In the genomic region with DNA sequence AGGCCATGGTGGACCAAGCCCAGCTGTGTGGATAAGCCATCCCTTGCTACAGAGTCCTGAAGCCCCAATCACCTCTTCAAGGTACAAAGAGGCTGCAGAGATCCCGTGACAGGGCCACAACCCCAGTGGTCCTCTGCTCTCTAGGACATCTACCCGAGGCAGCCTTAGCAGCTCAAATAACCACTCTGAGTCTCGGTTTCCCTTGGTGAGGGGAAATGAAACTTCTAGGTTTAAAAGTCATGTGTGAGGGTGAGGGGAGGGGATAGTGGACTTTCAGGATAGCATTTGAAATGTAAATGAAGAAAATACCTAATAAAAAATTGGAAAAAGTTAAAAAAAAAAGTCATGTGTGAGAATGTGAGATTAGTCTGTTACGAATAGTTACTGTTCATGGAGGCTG, we compare ENCODE assay signal across 27 mouse cellular contexts. TPM values are rescaled to one million over a fixed set of nuclear protein-coding genes. Genes with fewer than 3 reads are reported as not detected.
DNase-seq lines count a peak whose midpoint lies in the region; ATAC-seq lines count a peak whose summit lies in the region.
"Had no signal": no experiment of that assay in that cellular context is flagged by ENCODE, and none has a peak within 500 bp of the region (broad histone marks: within the 10 kb centered on the region; RNA-seq: fewer than 3 reads in every experiment).

No protein-coding gene starts in this region.

- 0 out of 2 replicates have a peak, but pooled peaks cover 4% of the 10 kb centered on the region for H3K4me1 ChIP-seq in heart, embryonic 12.5 days (replicated peaks)
- H3K4me1 ChIP-seq in megakaryocyte, embryonic 14.5 days = peaks cover 24% of the 10 kb centered on the region
- H3K4me1 ChIP-seq: embryonic facial prominence, embryonic 13.5 days; forebrain, embryonic 12.5 days; forebrain, embryonic 15.5 days; heart, embryonic 13.5 days; hindbrain, embryonic 15.5 days had no signal

- H3K4me3 ChIP-seq in heart, embryonic 12.5 days = no peak overlapping the region
- peak overlapping the region; percentile 10 for H3K4me3 ChIP-seq in megakaryocyte, embryonic 14.5 days (replicated peaks)
- H3K4me3 ChIP-seq: embryonic facial prominence, embryonic 10.5 days; embryonic facial prominence, embryonic 13.5 days; erythroblast, embryonic 14.5 days; forebrain, embryonic 12.5 days; forebrain, embryonic 15.5 days; heart, embryonic 13.5 days; hindbrain, embryonic 15.5 days had no signal

- no peaks in the 10 kb centered on the region for H3K9me3 ChIP-seq in heart, embryonic 12.5 days (replicated peaks)
- peaks cover 7% of the 10 kb centered on the region for H3K9me3 ChIP-seq in megakaryocyte, embryonic 14.5 days
- H3K9me3 ChIP-seq: embryonic facial prominence, embryonic 13.5 days; forebrain, embryonic 12.5 days; forebrain, embryonic 15.5 days; hindbrain, embryonic 15.5 days had no signal

- H3K27ac ChIP-seq in heart, embryonic 12.5 days (ENCODE audit: poor library complexity, severe bottlenecking) = no peak overlapping the region
- H3K27ac ChIP-seq: embryonic facial prominence, embryonic 10.5 days; embryonic facial prominence, embryonic 13.5 days; forebrain, embryonic 12.5 days; forebrain, embryonic 15.5 days; heart, embryonic 13.5 days; hindbrain, embryonic 15.5 days had no signal

- no peak overlapping the region for H3K9ac ChIP-seq in heart, embryonic 12.5 days
- H3K9ac ChIP-seq: embryonic facial prominence, embryonic 13.5 days; forebrain, embryonic 12.5 days; forebrain, embryonic 15.5 days; heart, embryonic 13.5 days; hindbrain, embryonic 15.5 days had no signal

- no peak overlapping the region for H3K4me2 ChIP-seq in heart, embryonic 12.5 days
- H3K4me2 ChIP-seq: embryonic facial prominence, embryonic 13.5 days; forebrain, embryonic 12.5 days; forebrain, embryonic 15.5 days; heart, embryonic 13.5 days; hindbrain, embryonic 15.5 days had no signal

- H3K27me3 ChIP-seq in heart, embryonic 12.5 days (replicated peaks) = no peaks in the 10 kb centered on the region
- H3K27me3 ChIP-seq in megakaryocyte, embryonic 14.5 days (replicated peaks) = peaks cover 32% of the 10 kb centered on the region
- H3K27me3 ChIP-seq: embryonic facial prominence, embryonic 13.5 days; forebrain, embryonic 12.5 days; forebrain, embryonic 15.5 days; heart, embryonic 13.5 days; hindbrain, embryonic 15.5 days had no signal

- WGBS in heart, embryonic 12.5 days = 84% methylated on average over 4 of the region's 4 CpGs

- peak; percentile 88 for DNase-seq in heart, adult 11 months
- DNase-seq in spleen, postnatal 36 days (ENCODE audit: low spot score in 2 of 2) = peak; percentile 32 to 47
- no peak for DNase-seq in spleen, adult 12 weeks (ENCODE audit: low spot score)
- DNase-seq in frontal cortex, postnatal 36 days (ENCODE audit: low spot score in 2 of 2) = no peak
- no peak for DNase-seq in kidney, adult 9 months
- DNase-seq in cerebellum, postnatal 25 days = no peak
- DNase-seq: adrenal gland, adult 2 months; adrenal gland, postnatal 14 days; cerebellum, adult 11 months; cerebellum, adult 2 months; cerebellum, adult 9-11 months; cerebellum, postnatal 36 days; embryo, embryonic 11 days; gastrocnemius, postnatal 10 days; gastrocnemius, postnatal 36 days; heart, adult 18-20 months; heart, postnatal 14 days; heart, postnatal 4 days had no signal

- no peak for ATAC-seq in heart, embryonic 12.5 days (ENCODE audit: insufficient number of reproducible peaks, low FRiP score)
- ATAC-seq: forebrain, embryonic 15.5 days had no signal

- H3K36me3 ChIP-seq in heart, embryonic 12.5 days = peaks cover 68% of the 10 kb centered on the region
- peaks cover 6% of the 10 kb centered on the region for H3K36me3 ChIP-seq in megakaryocyte, embryonic 14.5 days (replicated peaks; ENCODE audit: low read length)
- H3K36me3 ChIP-seq: forebrain, embryonic 15.5 days; hindbrain, embryonic 15.5 days had no signal

RNA-seq across cellular contexts. Expression of a gene that starts 9.6 kb away (rescaled TPM):
- polyA plus RNA-seq in heart, embryonic 12.5 days (2016; fragmentation: Nextera tagmentation; extraction: Ambion mirVana) = 27.6 and 29.8 TPM in 2 replicates
- polyA plus RNA-seq in megakaryocyte, embryonic 14.5 days (2012; ENCODE audit: insufficient read depth, low replicate concordance) = 0.75 and 11.4 TPM in 2 replicates

RNA-seq across cellular contexts. Expression of a gene that starts 18.9 kb away (rescaled TPM):
- polyA plus RNA-seq in heart, embryonic 12.5 days (2016; fragmentation: Nextera tagmentation; extraction: Ambion mirVana) = 490 and 502 TPM in 2 replicates
- 72.2 and 125 TPM in 2 replicates for polyA plus RNA-seq in megakaryocyte, embryonic 14.5 days (2012; ENCODE audit: insufficient read depth, low replicate concordance)

RNA-seq across cellular contexts. Expression of a gene that starts 31.1 kb away (rescaled TPM):
- polyA plus RNA-seq in heart, embryonic 12.5 days (2016; fragmentation: Nextera tagmentation; extraction: Ambion mirVana) = 8.5 and 8.6 TPM in 2 replicates
- 4.6 and 7.1 TPM in 2 replicates for polyA plus RNA-seq in megakaryocyte, embryonic 14.5 days (2012; ENCODE audit: insufficient read depth, low replicate concordance)

RNA-seq across cellular contexts. Expression of a gene that starts 38.7 kb away (rescaled TPM):
- polyA plus RNA-seq in heart, embryonic 12.5 days (2016; fragmentation: Nextera tagmentation; extraction: Ambion mirVana) = 23.9 and 24.0 TPM in 2 replicates
- 8.7 and 27.1 TPM in 2 replicates for polyA plus RNA-seq in megakaryocyte, embryonic 14.5 days (2012; ENCODE audit: insufficient read depth, low replicate concordance)

RNA-seq across cellular contexts. Expression of a gene that starts 43.4 kb away (rescaled TPM):
- polyA plus RNA-seq in heart, embryonic 12.5 days (2016; fragmentation: Nextera tagmentation; extraction: Ambion mirVana) = 13.5 and 13.6 TPM in 2 replicates
- polyA plus RNA-seq in megakaryocyte, embryonic 14.5 days (2012; ENCODE audit: insufficient read depth, low replicate concordance) = 26.5 and 65.3 TPM in 2 replicates

Comparison
In these comparisons a context has a peak if more than half of its experiments do, and no peak if none do; other contexts are left out.
1. DNase-seq: peak in heart, adult 11 months (single experiment) and spleen, postnatal 36 days (2 of 2); none in spleen, adult 12 weeks (single experiment), frontal cortex, postnatal 36 days (0 of 2), kidney, adult 9 months (single experiment) and cerebellum, postnatal 25 days (0 of 2).